Mouse (Mus musculus) cerebellum, adult 9-10 months (tissue): ENCODE results near the gene Cd22.
"Not testable (repeated sequence)": the region's sequence is repeated elsewhere in the genome, so short reads cannot be mapped to it uniquely, and the experiment has no call there.

Experiments used
- DNase-seq: peaks from one replicate; pipeline ENCODE4 v3.0.0; 2022

Cd22 gene

GRCm38 (mm10) chr7:30880176-30880575 is at the start of gene Cd22:
Cd22 (minus strand) TSS chr7:30880342.
- no peak for DNase-seq

- not testable (repeated sequence) for DNase-seq
Measured at GRCm38 (mm10) chr7:30924581-30924980, 44.4 kb upstream of the Cd22 start, which contains the start of gene Hamp2. Hamp2 (minus strand) TSS chr7:30924681.

- DNase-seq, result no peak
Measured at GRCm38 (mm10) chr7:30924071-30924470, 43.9 kb upstream of the Cd22 start.

GRCm38 (mm10) chr7:30922490-30922889 is 42.3 kb upstream of the Cd22 start:
- not testable (repeated sequence) for DNase-seq

GRCm38 (mm10) chr7:30920217-30920616 is 40.1 kb upstream of the Cd22 start:
- DNase-seq, result no peak

GRCm38 (mm10) chr7:30917219-30917618 is 37.1 kb upstream of the Cd22 start:
- DNase-seq, result no peak

GRCm38 (mm10) chr7:30916713-30917112 is 36.6 kb upstream of the Cd22 start:
- DNase-seq, result peak; percentile 11

GRCm38 (mm10) chr7:30914732-30915131 is 34.6 kb upstream of the Cd22 start, which contains the start of gene Mag:
Mag (minus strand) TSS chr7:30914873.
- peak; percentile 11 for DNase-seq

GRCm38 (mm10) chr7:30909773-30910172 is 29.6 kb upstream of the Cd22 start:
- no peak for DNase-seq

- no peak for DNase-seq
Measured at GRCm38 (mm10) chr7:30908992-30909431, 28.9 kb upstream of the Cd22 start.

GRCm38 (mm10) chr7:30908277-30908991 is 28.3 kb upstream of the Cd22 start:
- DNase-seq, result no peak

GRCm38 (mm10) chr7:30904042-30904441 is 23.9 kb upstream of the Cd22 start:
- no peak for DNase-seq

GRCm38 (mm10) chr7:30895217-30895616 is 15.1 kb upstream of the Cd22 start:
- no peak for DNase-seq

GRCm38 (mm10) chr7:30892515-30892914 is 12.4 kb upstream of the Cd22 start:
- DNase-seq, result no peak

- DNase-seq, result no peak
Measured at GRCm38 (mm10) chr7:30891746-30892145, 11.6 kb upstream of the Cd22 start.

GRCm38 (mm10) chr7:30890681-30891080 is 10.5 kb upstream of the Cd22 start:
- DNase-seq, result no peak

GRCm38 (mm10) chr7:30888786-30889185 is 8.6 kb upstream of the Cd22 start:
- DNase-seq, result no peak

GRCm38 (mm10) chr7:30887568-30888188 is 7.5 kb upstream of the Cd22 start:
- DNase-seq, result no peak

GRCm38 (mm10) chr7:30886852-30887251 is 6.7 kb upstream of the Cd22 start:
- DNase-seq, result no peak

GRCm38 (mm10) chr7:30884047-30884446 is 3.9 kb upstream of the Cd22 start:
- no peak for DNase-seq

- no peak for DNase-seq
Measured at GRCm38 (mm10) chr7:30881367-30881766, 1.2 kb upstream of the Cd22 start.

GRCm38 (mm10) chr7:30878950-30879349 is 1.2 kb downstream of the Cd22 start:
- DNase-seq, result no peak

- peak; percentile 68 for DNase-seq
Measured at GRCm38 (mm10) chr7:30873083-30873482, 7.1 kb downstream of the Cd22 start.

GRCm38 (mm10) chr7:30863386-30863785 is 16.8 kb downstream of the Cd22 start:
- DNase-seq, result no peak
